Mouse (Mus musculus) intestine, postnatal 0 days (tissue): Measurements from ENCODE around the gene Rgl1. TPM values are rescaled to one million over a fixed set of nuclear protein-coding genes. Genes with fewer than 3 reads are reported as not detected.

Source experiments
- ATAC-seq: fragments of 200-750 bp; cut with Nextera tagmentation; 2 replicates; pipeline ENCODE4 v1.8.0; 2017; ENCODE audit warnings: mild to moderate bottlenecking, moderate TSS enrichment, moderate library complexity
- H3K27ac ChIP-seq: fragments of 300-500 bp; sonication (generic); 2 replicates; pipeline ENCODE4 v1.5.1; 2014; ENCODE audit warnings: mild to moderate bottlenecking, low read depth, low read length, moderate library complexity
- H3K27me3 ChIP-seq: fragments of 300-500 bp; sonication (generic); replicated peaks from 2 replicates; pipeline ENCODE4 v1.6.1; 2014; ENCODE audit warnings: low read length, mixed read lengths; ENCODE audit not compliant: control insufficient read depth, insufficient read depth
- H3K36me3 ChIP-seq: fragments of 300-500 bp; sonication (generic); 2 replicates; pipeline ENCODE4 v1.6.1; 2014; ENCODE audit warnings: mild to moderate bottlenecking, moderate library complexity; ENCODE audit not compliant: control insufficient read depth, insufficient read depth
- H3K4me1 ChIP-seq: fragments of 300-500 bp; sonication (generic); replicated peaks from 2 replicates; pipeline ENCODE4 v1.6.1; 2014; ENCODE audit warnings: antibody characterized with exemption, low read length, mixed read lengths; ENCODE audit not compliant: control insufficient read depth, insufficient read depth
- H3K4me2 ChIP-seq: fragments of 300-500 bp; sonication (generic); replicated peaks from 2 replicates; pipeline ENCODE4 v1.6.1; 2014; ENCODE audit warnings: low read depth, mild to moderate bottlenecking, moderate library complexity
- H3K4me3 ChIP-seq: fragments of 300-500 bp; sonication (generic); 2 replicates; pipeline ENCODE4 v1.5.1; 2014; ENCODE audit warnings: low read depth, low read length
- H3K9ac ChIP-seq: fragments of 300-500 bp; sonication (generic); 2 replicates; pipeline ENCODE4 v1.6.1; 2014; ENCODE audit warnings: mild to moderate bottlenecking, low read depth, low read length
- H3K9me3 ChIP-seq: fragments of 300-500 bp; sonication (generic); 2 replicates; pipeline ENCODE4 v1.6.1; 2016; ENCODE audit warnings: mixed run types; ENCODE audit not compliant: control insufficient read depth
- CTCF ChIP-seq: sonication (generic); IDR thresholded peaks from 2 replicates; pipeline ENCODE4 v1.5.1; 2016; ENCODE audit warnings: low read depth, mild to moderate bottlenecking, control low read depth, antibody characterized with exemption, moderate library complexity
- WGBS: fragments of 180-500 bp; shearing (Covaris S2); extraction: QIAGEN DNeasy Blood & Tissue Kit; methylation state at CpG from one replicate; pipeline ENCODE4 v1.1.7; 2014; 5-methylcytosine and 5-hydroxymethylcytosine counted together
- polyA plus RNA-seq: library from polyadenylated mRNA; unstranded; fragments of >200 nt; fragmentation: Nextera tagmentation; extraction: Ambion mirVana; gene quantifications from 2 replicates; pipeline ENCODE4 v1.2.1, GENCODE M21; 2015

The Rgl1 gene
- polyA plus RNA-seq, 1 experiment from 2014 or later, result 39.4 TPM

DNA sequence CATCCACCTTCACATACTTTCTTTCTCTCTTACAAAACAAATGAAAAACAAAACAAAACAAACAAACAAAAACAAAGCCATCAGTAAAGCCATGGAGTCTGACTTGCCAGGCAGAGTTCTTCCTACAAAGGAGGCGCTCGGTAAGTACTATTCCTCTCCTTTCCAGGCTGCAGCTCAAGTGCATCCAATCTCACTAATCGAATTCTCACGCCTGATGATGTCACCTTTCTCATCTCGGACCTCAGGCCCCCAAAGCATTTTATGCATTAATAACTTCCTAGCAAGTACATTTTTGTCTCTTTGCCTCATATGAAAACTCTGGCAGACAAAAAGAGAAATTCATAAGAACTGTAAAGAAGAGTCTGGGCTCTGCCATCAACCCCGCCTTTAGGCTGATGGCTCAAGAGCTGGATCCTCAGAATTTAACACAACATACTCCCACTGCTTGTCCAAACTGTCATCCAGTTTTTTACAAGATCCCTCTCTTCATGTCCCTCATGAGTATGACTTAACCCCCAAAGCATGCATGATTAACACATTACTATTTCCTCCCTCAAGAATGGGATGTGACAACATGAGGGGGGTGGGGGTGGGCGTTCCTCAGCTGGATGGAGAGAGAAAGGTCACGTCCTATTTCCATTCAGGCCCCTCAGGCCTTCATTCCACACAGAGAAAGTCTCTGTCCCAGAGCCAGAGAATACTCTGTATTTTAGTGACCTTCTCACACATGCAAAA, 96.5 kb downstream of the Rgl1 start:
- no peak overlapping the region for H3K27ac ChIP-seq
- 59% methylated on average over 8 of the region's 8 CpGs for WGBS
- ATAC-seq, result no peak

DNA sequence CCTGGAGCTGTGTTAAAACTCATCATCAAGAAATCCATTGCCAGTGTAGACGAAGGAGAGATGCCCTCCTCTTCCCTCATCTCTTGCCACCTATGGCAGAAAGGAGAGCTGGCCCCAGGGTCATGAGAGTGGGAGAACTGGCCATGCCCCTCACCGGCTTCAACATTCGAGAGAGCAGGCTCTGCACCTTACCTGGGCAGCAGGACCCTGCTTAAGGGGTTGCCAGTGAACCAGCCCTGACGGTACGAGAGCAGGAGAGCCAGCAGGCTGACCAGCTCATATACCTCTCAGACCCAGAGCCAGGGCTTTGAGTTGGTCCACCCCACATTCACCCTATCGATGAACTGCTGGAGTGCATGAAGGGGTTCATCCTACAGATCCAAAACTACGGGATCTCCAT, 105.7 kb downstream of the Rgl1 start:
- Histone ChIP-seq H3K9me3 (no peaks in the 10 kb centered on the region), H3K9ac (no peak overlapping the region), H3K4me2 (no peak overlapping the region), H3K27me3 (no peaks in the 10 kb centered on the region), H3K36me3 (no peaks in the 10 kb centered on the region), H3K4me1 (no peaks in the 10 kb centered on the region), H3K27ac (no peak overlapping the region), H3K4me3 (no peak overlapping the region)
- ATAC-seq, result no peak
- 90% methylated on average over 7 of the region's 7 CpGs for WGBS
- no peak for TF ChIP-seq CTCF

More for the DNA sequence above, 96.5 kb downstream of the Rgl1 start:
- TF ChIP-seq CTCF, result no peak
- no peak overlapping the region for H3K9ac ChIP-seq
- no peaks in the 10 kb centered on the region for H3K9me3 ChIP-seq
- no peaks in the 10 kb centered on the region for H3K36me3 ChIP-seq
- H3K4me3 ChIP-seq, result no peak overlapping the region
- H3K27me3 ChIP-seq, result no peaks in the 10 kb centered on the region
- no peaks in the 10 kb centered on the region for H3K4me1 ChIP-seq
- no peak overlapping the region for H3K4me2 ChIP-seq

DNA sequence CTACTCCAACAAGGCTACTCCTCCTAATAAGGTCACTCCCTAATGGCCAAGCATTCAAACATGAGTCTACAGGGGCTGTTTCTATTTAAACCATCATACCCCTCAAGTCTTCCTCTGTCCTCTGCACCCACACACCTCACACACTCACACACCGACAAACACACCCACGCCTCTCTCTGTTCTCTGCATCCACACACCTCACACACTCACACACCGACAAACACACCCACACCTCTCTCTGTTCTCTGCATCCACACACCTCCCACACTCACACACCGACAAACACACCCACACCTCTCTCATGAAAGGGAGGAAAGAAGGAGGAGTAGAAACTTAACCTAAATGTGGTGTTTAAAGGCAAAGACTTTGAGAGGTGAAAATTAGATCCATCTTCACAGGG, 106.2 kb downstream of the Rgl1 start:
- Histone ChIP-seq H3K27ac (no peak overlapping the region), H3K9ac (no peak overlapping the region), H3K27me3 (no peaks in the 10 kb centered on the region), H3K36me3 (no peaks in the 10 kb centered on the region), H3K9me3 (no peaks in the 10 kb centered on the region), H3K4me3 (no peak overlapping the region), H3K4me2 (no peak overlapping the region), H3K4me1 (no peaks in the 10 kb centered on the region)
- ATAC-seq, result no peak
- 89% methylated on average over 4 of the region's 4 CpGs for WGBS
- no peak for TF ChIP-seq CTCF

DNA sequence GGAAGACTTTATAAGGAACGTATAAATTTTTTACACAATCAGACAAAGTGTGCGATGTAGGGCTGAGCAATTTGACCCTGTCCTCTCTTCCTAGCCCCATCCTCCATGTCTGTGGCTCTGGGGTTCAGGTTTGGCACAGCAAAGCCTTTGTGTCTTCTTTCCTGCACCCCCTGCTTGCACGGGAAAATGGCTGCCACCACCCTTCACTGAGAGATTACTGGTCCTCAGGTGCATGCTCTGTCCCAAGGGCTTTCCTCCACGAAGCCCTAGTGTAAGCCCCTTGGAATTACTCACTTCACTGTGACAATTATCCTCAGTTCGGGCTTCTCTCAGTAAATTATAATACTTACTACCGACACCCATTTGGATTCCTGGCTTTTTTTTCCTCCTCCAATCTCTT, 109.5 kb downstream of the Rgl1 start:
- H3K9ac ChIP-seq, result no peak overlapping the region
- no peak for TF ChIP-seq CTCF
- H3K27ac ChIP-seq, result no peak overlapping the region
- H3K36me3 ChIP-seq, result no peaks in the 10 kb centered on the region
- H3K4me1 ChIP-seq, result no peaks in the 10 kb centered on the region
- WGBS, result 76% methylated on average over 6 of the region's 6 CpGs
- H3K4me2 ChIP-seq, result no peak overlapping the region
- H3K9me3 ChIP-seq, result no peaks in the 10 kb centered on the region
- ATAC-seq, result no peak
- H3K27me3 ChIP-seq, result no peaks in the 10 kb centered on the region
- no peak overlapping the region for H3K4me3 ChIP-seq

DNA sequence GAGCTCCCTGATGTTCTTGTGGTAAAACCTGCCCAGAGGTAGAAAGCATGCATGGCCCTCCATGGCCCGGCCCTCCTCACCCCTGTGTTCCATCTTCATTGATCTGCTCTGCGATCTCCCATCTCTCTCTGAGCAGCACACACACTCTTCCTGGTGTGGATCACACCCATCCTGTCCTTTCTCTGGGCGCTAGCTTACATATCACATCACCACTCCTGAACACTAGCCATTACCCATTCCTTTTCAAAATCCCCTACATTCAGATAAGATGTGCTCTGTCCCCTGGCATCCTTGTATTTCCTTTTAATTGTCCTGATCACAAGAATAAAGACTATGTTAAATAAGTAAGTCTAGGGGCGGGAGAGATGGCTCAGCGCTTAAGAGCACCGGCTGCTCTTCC, 111.3 kb downstream of the Rgl1 start:
- H3K4me3 ChIP-seq, result no peak overlapping the region
- H3K9me3 ChIP-seq, result no peaks in the 10 kb centered on the region
- 94% methylated on average over 6 of the region's 6 CpGs for WGBS
- H3K9ac ChIP-seq, result no peak overlapping the region
- no peak for ATAC-seq
- H3K36me3 ChIP-seq, result no peaks in the 10 kb centered on the region
- no peaks in the 10 kb centered on the region for H3K4me1 ChIP-seq
- no peak for TF ChIP-seq CTCF
- no peaks in the 10 kb centered on the region for H3K27me3 ChIP-seq
- no peak overlapping the region for H3K4me2 ChIP-seq
- no peak overlapping the region for H3K27ac ChIP-seq

DNA sequence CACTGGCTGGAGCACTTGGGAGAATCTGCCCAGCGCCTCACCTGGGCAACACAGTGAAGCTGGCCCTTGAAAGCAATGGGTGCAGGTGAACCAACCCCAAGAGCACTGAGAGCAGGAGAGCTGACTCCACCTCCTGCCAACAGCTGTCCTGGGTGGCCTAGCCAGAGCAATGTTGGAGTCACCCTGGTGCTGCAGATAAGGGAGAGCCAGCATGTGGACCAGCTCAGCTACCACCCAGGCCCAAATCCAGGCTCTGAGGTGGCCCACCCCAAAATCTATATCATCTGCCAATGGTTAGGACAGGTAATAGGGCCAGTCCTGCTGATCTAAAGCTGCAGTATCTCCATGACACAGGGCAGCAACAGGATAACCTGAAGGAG, 114.7 kb downstream of the Rgl1 start:
- no peaks in the 10 kb centered on the region for H3K36me3 ChIP-seq

More for the DNA sequence above, 114.7 kb downstream of the Rgl1 start:
- ATAC-seq, result no peak
- H3K4me3 ChIP-seq, result no peak overlapping the region
- TF ChIP-seq CTCF, result no peak
- H3K4me1 ChIP-seq, result no peaks in the 10 kb centered on the region
- no peaks in the 10 kb centered on the region for H3K27me3 ChIP-seq
- H3K4me2 ChIP-seq, result no peak overlapping the region
- H3K27ac ChIP-seq, result no peak overlapping the region
- no peak overlapping the region for H3K9ac ChIP-seq
- WGBS, result 93% methylated on average over 1 of the region's 1 CpGs
- H3K9me3 ChIP-seq, result no peaks in the 10 kb centered on the region
